Mouse (Mus musculus) ES-E14 (cell line): Measurements from ENCODE around the gene Cep89. TPM values are rescaled to one million over a fixed set of nuclear protein-coding genes. Genes with fewer than 3 reads are reported as not detected.
A peak's percentile ranks its signal among the peaks of the same experiment; 100 is the strongest.

Experiments
- DNase-seq: peaks from one replicate; pipeline ENCODE4 v3.0.0-alpha.2; 2013; ENCODE audit warnings: low read depth, low spot score
- H3K27ac ChIP-seq: 2 replicates; pipeline ENCODE4 v1.5.1; 2012; ENCODE audit warnings: low read depth, mild to moderate bottlenecking, low read length, moderate library complexity, mixed read lengths; ENCODE audit not compliant: poor library complexity, insufficient read depth, severe bottlenecking
- H3K36me3 ChIP-seq: 2 replicates; pipeline ENCODE4 v1.6.1; 2012; ENCODE audit warnings: mild to moderate bottlenecking, low read length, moderate library complexity, mixed read lengths; ENCODE audit not compliant: control insufficient read depth, poor library complexity, insufficient read depth, severe bottlenecking
- H3K4me1 ChIP-seq, 2 experiments: fragments of 150-350 bp in 1 of 2; sonication (generic) in 1 of 2; 2 replicates each; pipeline ENCODE4 v1.6.1; 2012; ENCODE audit warnings: low read length in 2 of 2, mild to moderate bottlenecking in 1 of 2, mixed read lengths in 1 of 2; ENCODE audit not compliant: control insufficient read depth in 2 of 2, insufficient read depth in 2 of 2, poor library complexity in 1 of 2
- H3K4me3 ChIP-seq, 2 experiments: fragments of 150-350 bp in 1 of 2; sonication (generic) in 1 of 2; 2 replicates each; pipeline ENCODE4 v1.5.1; 2012; ENCODE audit warnings: low read length in 2 of 2, low read depth in 1 of 2, mild to moderate bottlenecking in 1 of 2, mixed read lengths in 1 of 2; ENCODE audit not compliant: insufficient read depth in 1 of 2, poor library complexity in 1 of 2, severe bottlenecking in 1 of 2
- H3K9ac ChIP-seq: 2 replicates; pipeline ENCODE4 v1.6.1; 2012; ENCODE audit warnings: low read depth, mild to moderate bottlenecking, low read length, mixed read lengths; ENCODE audit not compliant: poor library complexity, insufficient read depth, severe bottlenecking
- H3K9me3 ChIP-seq: fragments of 150-350 bp; sonication (generic); 2 replicates; pipeline ENCODE4 v1.6.1; 2012; ENCODE audit warnings: low read depth, mild to moderate bottlenecking, low read length; ENCODE audit not compliant: control insufficient read depth, insufficient read depth
- CHD2 ChIP-seq: IDR thresholded peaks from 2 replicates; pipeline ENCODE4 v1.6.1; 2014; ENCODE audit warnings: mild to moderate bottlenecking, low read depth, low read length, inconsistent platforms
- HCFC1 ChIP-seq: IDR thresholded peaks from 2 replicates; pipeline ENCODE4 v1.6.1; 2012; ENCODE audit warnings: low read length, inconsistent platforms, borderline replicate concordance; ENCODE audit not compliant: insufficient read depth
- MAFK ChIP-seq: IDR thresholded peaks from 2 replicates; pipeline ENCODE4 v1.6.1; 2014; ENCODE audit warnings: mild to moderate bottlenecking, low read depth, low read length, inconsistent platforms; ENCODE audit not compliant: insufficient read depth
- ZC3H11A ChIP-seq: IDR thresholded peaks from 2 replicates; pipeline ENCODE4 v1.6.1; 2012; ENCODE audit warnings: low read depth, mild to moderate bottlenecking, inconsistent platforms, low read length, borderline replicate concordance
- ZNF384 ChIP-seq: IDR thresholded peaks from 2 replicates; pipeline ENCODE4 v1.6.1; 2012; ENCODE audit warnings: low read depth, low read length, inconsistent platforms
- in situ Hi-C, 2 experiments: fragments of 600-800 bp; cut with MboI; formaldehyde crosslinking; loops; one replicate each; pipeline ENCODE4 v1.15.1; 2025; ENCODE audit warnings: low sequenced_read_pairs in 2 of 2, inconsistent platforms in 1 of 2; ENCODE audit not compliant: unreplicated experiment in 2 of 2
- total RNA-seq: library from RNA; depleted of rRNA; stranded (reverse); fragments of 300-350 nt; gene quantifications from 2 replicates; pipeline ENCODE4 v1.2.3, GENCODE M21; 2012

Gene Cep89
- total RNA-seq, 1 experiment: 15.3 TPM

- H3K4me3 ChIP-seq: no peak overlapping the region
- TF ChIP-seq ZC3H11A (no peak), MAFK (no peak), HCFC1 (no peak), CHD2 (no peak), ZNF384 (no peak)
- peak overlapping the region; percentile 76 for H3K27ac ChIP-seq
- in situ Hi-C loops: no loop called here
- H3K9ac ChIP-seq: peak overlapping the region; percentile 5; the same call in 1 of the 2 replicates
- H3K9me3 ChIP-seq: no peaks in the 10 kb centered on the region
- H3K36me3 ChIP-seq: no peaks in the 10 kb centered on the region
- peak; percentile 29 for DNase-seq
- peaks cover 2 to 17% of the 10 kb centered on the region in 2 experiments; a peak in 3 of 4 replicates for H3K4me1 ChIP-seq
Measured at GRCm38 (mm10) chr7:35447501-35447900, 50.7 kb downstream of the Cep89 start.

- TF ChIP-seq ZNF384: no peak
- peak; percentile 96 for TF ChIP-seq MAFK
- H3K9ac ChIP-seq: peak within 1 kb of the TSS; percentile 59
- in situ Hi-C loops: no loop called here
- no peaks in the 10 kb centered on the region for H3K36me3 ChIP-seq
- peak within 1 kb of the TSS in 1 of 2 experiments; percentile 20; a peak in 1 of 4 replicates for H3K4me3 ChIP-seq
- H3K9me3 ChIP-seq: no peaks in the 10 kb centered on the region
- H3K4me1 ChIP-seq: peaks cover 2 to 17% of the 10 kb centered on the region in 2 experiments; a peak in 3 of 4 replicates
- peak within 1 kb of the TSS; percentile 76 for H3K27ac ChIP-seq
- peak; percentile 54 for DNase-seq
Measured at GRCm38 (mm10) chr7:35447996-35448846, 51.4 kb downstream of the Cep89 start, which contains the start of gene Slc7a9. Gene Slc7a9 (plus strand): TSS chr7:35448796.

GRCm38 (mm10) chr7:35448867-35449266, 52.0 kb downstream of the Cep89 start:
- in situ Hi-C loops: no loop called here

GRCm38 (mm10) chr7:35456091-35456814, 59.4 kb downstream of the Cep89 start:
- no peaks in the 10 kb centered on the region for H3K9me3 ChIP-seq
- in situ Hi-C loops: no loop called here
- H3K4me3 ChIP-seq: no peak overlapping the region
- no peak overlapping the region for H3K27ac ChIP-seq
- DNase-seq: no peak
- no peak overlapping the region for H3K9ac ChIP-seq
- TF ChIP-seq MAFK: no peak
- TF ChIP-seq ZC3H11A: no peak
- TF ChIP-seq CHD2: no peak
- TF ChIP-seq HCFC1: no peak
- no peak for TF ChIP-seq ZNF384
- H3K4me1 ChIP-seq: peaks cover 0 to 2% of the 10 kb centered on the region in 2 experiments; a peak in 1 of 4 replicates
- no peaks in the 10 kb centered on the region for H3K36me3 ChIP-seq

More at GRCm38 (mm10) chr7:35448867-35449266, 52.0 kb downstream of the Cep89 start:
- Histone ChIP-seq H3K4me1 (peaks cover 2 to 18% of the 10 kb centered on the region in 2 experiments; a peak in 3 of 4 replicates), H3K4me3 (no peak overlapping the region), H3K9me3 (no peaks in the 10 kb centered on the region), H3K9ac (peak overlapping the region; percentile 59; the same call in 1 of the 2 replicates), H3K27ac (peak overlapping the region; percentile 76), H3K36me3 (no peaks in the 10 kb centered on the region)
- DNase-seq: no peak
- TF ChIP-seq HCFC1 (no peak), ZNF384 (no peak), ZC3H11A (no peak), CHD2 (no peak), MAFK (no peak)
